Mouse (Mus musculus) brain, embryonic 14.5 days (tissue): ENCODE results near the gene C2cd4c.

Experiments used
- CTCF ChIP-seq: fragments of 200-500 bp; IDR thresholded peaks from 2 replicates; pipeline ENCODE4 v1.5.1; 2012; ENCODE audit warnings: inconsistent platforms, mild to moderate bottlenecking, moderate library complexity, borderline replicate concordance; ENCODE audit not compliant: insufficient read depth, insufficient read length; ENCODE audit errors: extremely low read depth
- POLR2A ChIP-seq: fragments of 200-500 bp; IDR thresholded peaks from 2 replicates; pipeline ENCODE4 v1.6.1; 2012; ENCODE audit warnings: mild to moderate bottlenecking, inconsistent platforms, borderline replicate concordance; ENCODE audit not compliant: poor library complexity, insufficient read depth, insufficient read length, severe bottlenecking; ENCODE audit errors: extremely low read depth

GRCm38 (mm10) chr10:79654946-79655395 is 41.1 kb upstream of the C2cd4c start:
- TF ChIP-seq POLR2A (no peak), CTCF (no peak)
